Mouse (Mus musculus) thymus, adult 2 months (tissue): ENCODE data around the gene Stip1.
A peak's percentile ranks its signal among the peaks of the same experiment; 100 is the strongest.

Experiments used
- CTCF ChIP-seq: fragments of 200-500 bp; IDR thresholded peaks from 2 replicates; pipeline ENCODE4 v1.5.1; 2012; ENCODE audit warnings: mild to moderate bottlenecking, control low read depth, low read length, moderate library complexity, borderline replicate concordance; ENCODE audit not compliant: control insufficient read depth, poor library complexity, insufficient read depth; ENCODE audit errors: extremely low read depth
- POLR2A ChIP-seq: fragments of 200-500 bp; IDR thresholded peaks from 2 replicates; pipeline ENCODE4 v1.6.1; 2012; ENCODE audit warnings: mild to moderate bottlenecking, low read length, control low read depth, moderate library complexity; ENCODE audit not compliant: control insufficient read depth, poor library complexity, insufficient read depth; ENCODE audit errors: extremely low read depth

DNA sequence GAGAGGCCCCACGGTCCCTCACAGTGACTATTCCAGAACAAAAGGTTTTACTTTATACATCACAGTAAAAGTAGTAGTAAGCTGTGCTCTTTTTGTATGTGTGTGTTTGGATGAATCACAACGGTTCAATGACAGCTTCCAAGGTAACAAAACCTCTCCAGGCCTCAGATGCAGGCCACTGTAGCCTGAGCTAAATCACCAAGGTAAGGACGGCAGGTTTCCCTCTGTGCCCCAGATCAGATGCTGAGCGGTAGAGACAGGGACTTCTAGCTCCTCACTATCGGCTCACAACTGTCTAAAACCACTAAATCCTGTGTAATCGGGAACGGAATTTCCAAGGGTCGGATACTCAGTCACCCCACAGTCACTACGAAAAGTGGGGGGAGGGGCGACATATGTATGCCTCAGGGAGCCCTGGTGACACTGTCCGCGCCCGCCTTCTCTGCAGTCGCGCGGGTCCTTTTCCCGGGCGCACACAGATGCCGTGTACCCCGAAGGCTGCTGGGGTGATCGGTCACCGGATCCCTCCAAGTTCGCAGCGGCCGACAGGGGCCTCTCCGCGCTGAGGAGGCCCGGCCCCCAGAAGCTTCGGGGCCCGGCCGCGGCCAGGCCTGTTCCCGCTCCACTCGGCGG, 563 bp downstream of the Stip1 start:
- TF ChIP-seq POLR2A (no peak), CTCF (0 out of 2 replicates have a peak, but pooled peaks have one; percentile 7)
